Mouse (Mus musculus) heart, postnatal 14 days (tissue): ENCODE results near the gene Slc25a33. TPM values are rescaled to one million over a fixed set of nuclear protein-coding genes. Genes with fewer than 3 reads are reported as not detected.

Experiments used
- DNase-seq, 2 experiments: peaks; one replicate each; pipeline ENCODE4 v3.0.0; 2021 to 2022
- intact Hi-C: fragments of 180-260 bp; cut with DNase I; formaldehyde crosslinking; loops from one replicate; pipeline ENCODE4 v1.15.1; 2025
- total RNA-seq, 2 experiments: library from RNA; stranded (reverse); gene quantifications; 2 replicates each; pipeline ENCODE4 v1.2.3; 2021

Gene Slc25a33
- total RNA-seq, 2 experiments from 2014 or later, result 16.2 to 24.2 TPM

DNA sequence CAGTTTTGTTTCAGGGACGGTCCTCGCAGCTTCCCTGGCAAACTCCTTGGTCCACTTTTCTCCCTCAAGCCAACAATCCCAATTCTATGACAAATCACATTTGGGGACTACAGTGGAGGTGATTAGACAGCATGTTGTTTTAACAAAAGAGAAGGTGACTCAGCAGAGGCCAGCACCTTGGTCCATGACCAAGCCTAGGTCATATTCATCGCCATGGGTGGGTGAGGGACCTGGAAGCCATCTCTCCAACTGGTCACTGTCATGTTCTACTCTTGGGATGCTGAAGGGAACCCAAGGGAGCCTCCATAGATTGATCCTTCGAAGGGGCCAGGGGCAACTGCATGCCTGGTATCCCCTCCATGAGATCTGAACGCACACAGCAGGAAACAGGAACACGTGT is 39.8 kb downstream of the Slc25a33 start:
- no peak for DNase-seq
- intact Hi-C loops, result no loop called here

DNA sequence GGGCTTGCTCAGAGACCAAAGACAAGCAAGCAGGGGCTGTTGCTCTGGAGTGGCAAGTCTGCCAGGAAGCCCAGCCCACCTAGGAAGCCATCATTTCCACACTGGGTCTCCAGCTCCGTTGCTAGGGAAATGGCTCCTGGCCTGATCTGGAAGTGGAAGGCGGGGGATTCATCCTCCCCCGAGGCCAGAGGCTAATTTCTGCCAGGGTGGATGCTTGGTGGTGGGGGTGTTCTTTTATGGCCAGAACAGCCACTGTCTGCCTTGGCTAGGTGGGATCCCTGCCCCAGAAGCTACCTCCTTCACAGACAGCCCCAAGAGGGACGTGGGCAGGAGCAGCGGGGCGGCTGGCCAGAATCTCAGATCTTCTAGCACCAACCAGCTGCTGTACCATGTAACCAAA is 40.3 kb downstream of the Slc25a33 start:
- intact Hi-C loops, result no loop called here
- DNase-seq, result peak; percentile 36 to 46

DNA sequence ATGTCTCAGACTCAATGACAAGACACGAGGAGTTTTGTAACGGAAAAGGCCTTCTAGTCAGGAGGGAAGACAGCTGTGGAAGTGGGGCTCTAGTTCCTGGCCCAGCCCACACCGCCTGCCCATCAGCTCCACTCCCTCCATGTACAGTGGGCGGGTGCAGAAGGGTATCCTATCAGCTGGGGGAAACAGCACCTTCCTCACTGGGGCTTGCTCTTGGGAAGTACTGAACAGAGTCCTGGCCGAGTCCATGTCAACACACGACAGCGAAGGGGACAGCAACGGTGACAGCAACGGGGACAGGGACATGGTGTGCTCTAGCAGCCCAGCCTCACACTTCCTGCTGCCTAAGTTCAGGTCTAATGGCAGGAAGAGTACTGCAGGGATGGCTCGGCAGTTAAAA is 41.3 kb downstream of the Slc25a33 start:
- DNase-seq, result peak; percentile 48 to 56
- intact Hi-C loops, result no loop called here

DNA sequence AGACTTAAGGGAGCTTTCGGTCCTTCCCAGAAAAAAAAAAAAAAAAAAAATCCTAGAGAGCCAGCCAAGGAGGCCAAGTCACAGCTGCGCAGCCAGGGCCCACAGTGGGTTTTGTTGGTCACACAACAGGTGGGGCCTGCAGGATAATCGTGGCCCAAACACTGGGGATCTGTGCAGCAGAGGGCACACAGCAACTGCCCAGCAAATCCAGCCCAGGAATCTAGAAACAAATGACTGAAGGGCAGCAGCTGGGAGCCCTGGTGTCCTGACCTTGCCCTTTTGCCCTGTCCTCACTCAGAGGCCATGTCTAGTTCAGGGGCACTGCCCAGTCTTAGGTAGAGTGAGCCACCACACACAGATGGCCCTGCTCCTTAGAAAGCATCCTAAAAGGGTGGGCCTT is 41.8 kb downstream of the Slc25a33 start:
- intact Hi-C loops, result no loop called here
- no peak for DNase-seq

DNA sequence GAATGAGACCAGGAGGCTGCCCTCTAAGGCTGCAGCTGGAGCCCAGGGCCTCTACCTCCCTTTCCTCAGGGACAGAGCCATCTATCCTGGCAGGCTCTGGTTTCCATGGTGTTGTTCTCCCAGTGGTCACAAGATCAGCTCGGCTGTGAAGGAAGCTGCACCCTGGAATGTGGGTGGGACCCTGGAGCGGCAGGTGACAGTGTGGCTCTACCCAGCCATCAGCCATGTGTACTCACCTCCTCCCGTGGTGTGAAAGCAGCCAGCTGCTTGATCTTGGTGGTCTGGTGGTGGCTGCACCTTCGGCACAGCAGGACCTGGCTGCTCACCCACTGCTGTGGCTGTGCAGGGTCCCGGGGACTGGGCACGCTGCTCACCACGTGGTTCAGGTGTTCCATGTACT is 43.2 kb downstream of the Slc25a33 start:
- intact Hi-C loops, result no loop called here
- no peak for DNase-seq

DNA sequence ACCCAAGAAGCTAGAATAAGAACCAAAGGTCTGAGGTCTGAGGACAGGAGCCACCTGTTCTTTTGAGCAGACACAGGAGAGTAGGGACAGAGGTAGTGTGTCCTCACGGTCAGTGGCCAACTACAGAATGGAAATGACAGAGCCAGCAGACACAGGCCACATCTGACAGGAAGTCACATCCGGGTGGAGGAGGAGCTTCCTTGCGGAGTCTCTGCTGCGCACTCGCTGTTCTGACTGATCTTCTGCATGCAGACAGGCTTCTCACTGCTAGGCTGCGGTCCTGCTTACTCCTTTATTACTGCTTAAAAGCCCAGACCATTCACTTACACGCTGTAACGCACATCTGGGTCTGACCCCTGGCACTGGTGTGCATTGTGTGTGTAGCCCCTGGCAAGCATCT is 45.3 kb downstream of the Slc25a33 start:
- intact Hi-C loops, result no loop called here
- DNase-seq, result peak; percentile 32 to 51

DNA sequence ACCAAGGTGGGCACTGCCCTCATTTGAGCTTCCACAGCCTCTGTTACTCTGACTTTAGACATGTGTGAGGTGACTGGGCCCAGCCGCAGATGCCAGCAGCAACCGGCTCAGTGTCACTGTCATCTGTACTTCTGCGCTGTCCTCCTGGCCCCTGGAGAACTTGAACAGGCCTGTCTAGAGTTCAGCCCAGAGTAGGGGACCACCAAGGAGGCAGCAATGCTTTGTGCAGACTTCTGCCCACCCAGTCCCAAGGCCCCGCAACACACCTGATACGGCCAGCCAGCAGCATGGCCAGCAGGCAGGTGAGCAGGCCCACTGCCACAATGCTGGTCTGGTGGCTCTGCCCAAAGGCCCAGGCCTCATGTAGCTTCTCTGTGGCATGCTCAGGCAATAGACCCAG is 46.4 kb downstream of the Slc25a33 start:
- intact Hi-C loops, result no loop called here
- DNase-seq, result no peak

DNA sequence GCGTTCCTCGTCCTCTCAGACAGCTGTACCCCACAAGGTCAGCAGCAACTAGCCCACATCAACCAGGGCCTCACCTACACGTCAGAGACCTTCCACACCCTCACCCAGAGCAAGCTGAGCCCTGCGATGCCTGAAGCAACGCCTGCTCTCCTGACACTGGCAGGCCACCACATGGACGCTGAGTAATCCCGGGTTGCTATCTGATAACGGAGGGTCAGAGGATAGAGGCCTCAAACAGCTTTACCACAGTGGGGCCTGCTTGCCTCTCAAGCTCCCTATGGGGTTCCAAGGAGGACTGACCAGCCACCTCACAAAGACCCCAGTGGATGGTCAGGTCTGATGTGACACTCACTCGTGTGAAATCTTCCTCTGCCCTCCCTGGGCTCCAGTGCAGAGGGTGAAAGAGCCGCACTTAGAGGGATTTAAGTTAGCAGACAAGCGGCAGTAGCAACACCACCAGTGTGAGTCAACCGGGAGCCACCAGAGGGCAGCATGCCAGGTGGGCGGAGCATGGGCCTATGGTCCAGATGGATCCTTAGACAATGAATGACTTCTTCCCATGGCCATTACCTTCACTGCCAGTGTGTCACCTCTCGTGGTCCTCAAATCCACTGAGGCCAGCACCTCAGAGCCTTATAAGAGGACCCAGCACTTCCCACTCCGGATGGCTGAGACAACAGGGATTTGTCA is 48.3 kb downstream of the Slc25a33 start:
- intact Hi-C loops, result loop anchor here (2.0 kb wide), 1 partner anchor 13 kb away; the partner anchor contains the start of gene Tmem201
- peak; percentile 84 to 91 for DNase-seq

DNA sequence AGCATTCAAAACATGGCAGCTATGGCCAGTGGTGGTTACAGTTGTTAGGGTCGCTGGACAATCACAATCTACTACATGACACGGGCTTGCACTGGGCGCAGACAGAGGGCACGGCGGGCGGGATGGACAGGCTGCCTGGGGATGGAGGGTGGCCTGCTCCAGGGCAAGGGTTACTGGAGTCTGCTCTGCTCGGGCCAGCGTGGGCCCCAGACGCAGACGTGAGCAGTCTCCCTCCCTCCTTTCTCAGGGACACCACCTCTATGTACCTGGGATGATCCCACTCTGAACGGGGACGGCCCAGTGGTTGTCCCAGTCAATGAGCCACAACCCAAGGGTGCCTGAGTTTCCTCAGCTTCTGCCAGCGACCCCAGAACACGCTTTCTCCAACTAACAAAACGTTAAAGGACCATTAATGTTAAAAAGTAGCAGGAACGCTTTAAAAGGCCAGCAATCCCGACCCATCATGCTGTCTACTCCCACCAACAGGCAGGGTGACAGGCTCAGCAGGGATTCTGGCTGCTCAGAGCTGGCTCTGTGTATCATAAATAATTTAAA is 49.1 kb downstream of the Slc25a33 start:
- intact Hi-C loops, result loop anchor here (2.0 kb wide), 1 partner anchor 14 kb away; the partner anchor contains the start of gene Tmem201
- no peak for DNase-seq

DNA sequence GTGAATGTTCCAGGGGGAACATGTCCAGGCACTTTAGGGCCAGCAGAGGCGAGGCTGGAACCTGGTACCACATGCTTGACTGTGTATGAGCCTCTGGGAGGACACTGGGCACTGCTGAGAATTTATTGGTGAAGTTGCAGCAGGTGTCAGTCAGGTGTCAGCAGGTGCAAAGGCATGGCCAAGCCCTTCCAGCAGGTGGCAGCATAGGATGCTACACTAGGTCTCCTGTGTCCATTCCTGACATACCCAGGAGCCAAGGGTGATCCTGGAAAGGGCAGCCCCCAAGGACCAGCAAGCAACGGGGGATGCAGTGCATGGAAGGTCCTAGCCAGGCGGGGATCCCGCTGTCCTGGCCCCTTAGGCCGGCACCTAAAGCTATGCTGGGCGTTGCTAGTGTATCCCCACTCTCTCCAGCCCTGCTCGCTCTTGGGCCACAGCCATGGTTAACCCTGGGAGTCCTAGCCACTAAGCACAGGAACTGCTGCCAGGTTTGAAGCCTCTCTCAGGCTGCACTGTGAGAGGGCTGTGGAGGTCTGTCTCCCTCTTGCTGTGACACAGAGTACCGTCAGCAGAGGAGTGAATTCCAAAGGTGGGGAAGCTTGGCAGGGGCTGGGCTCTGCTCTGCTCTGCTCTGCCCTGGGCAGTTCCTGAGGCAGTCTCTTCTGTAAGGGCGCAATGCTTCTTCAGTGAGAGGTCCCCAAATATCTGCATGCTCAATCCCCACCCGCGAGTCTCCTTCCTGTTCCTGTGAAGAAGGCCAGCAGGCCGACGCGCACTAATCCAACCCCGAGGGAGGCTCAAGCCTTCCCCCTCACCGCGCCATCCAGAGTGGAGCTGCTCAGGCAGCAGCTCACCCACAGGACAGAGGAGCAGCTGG is 50.0 kb downstream of the Slc25a33 start:
- DNase-seq, result peak; percentile 61 to 70
- intact Hi-C loops, result loop anchor here (2.0 kb wide), 1 partner anchor 15 kb away; the partner anchor contains the start of gene Tmem201

DNA sequence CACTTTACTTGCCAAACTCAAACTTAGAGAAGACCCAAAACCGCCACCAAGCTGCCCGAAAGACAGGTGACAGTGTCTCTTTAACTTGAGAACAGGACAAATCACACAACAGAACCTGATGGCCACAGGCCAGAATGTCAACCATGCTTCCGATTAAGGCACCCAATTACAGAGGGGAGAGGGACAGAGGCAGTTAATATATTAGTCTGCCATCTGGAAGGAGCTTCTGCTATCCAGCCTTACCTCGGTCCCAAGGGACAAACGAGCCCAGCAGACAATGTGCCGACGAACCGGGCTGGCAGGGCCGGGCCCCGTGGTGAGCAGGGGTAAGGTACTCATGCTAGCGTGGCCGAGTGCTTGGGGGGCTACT is 51.1 kb downstream of the Slc25a33 start:
- intact Hi-C loops, result no loop called here
- DNase-seq, result no peak

DNA sequence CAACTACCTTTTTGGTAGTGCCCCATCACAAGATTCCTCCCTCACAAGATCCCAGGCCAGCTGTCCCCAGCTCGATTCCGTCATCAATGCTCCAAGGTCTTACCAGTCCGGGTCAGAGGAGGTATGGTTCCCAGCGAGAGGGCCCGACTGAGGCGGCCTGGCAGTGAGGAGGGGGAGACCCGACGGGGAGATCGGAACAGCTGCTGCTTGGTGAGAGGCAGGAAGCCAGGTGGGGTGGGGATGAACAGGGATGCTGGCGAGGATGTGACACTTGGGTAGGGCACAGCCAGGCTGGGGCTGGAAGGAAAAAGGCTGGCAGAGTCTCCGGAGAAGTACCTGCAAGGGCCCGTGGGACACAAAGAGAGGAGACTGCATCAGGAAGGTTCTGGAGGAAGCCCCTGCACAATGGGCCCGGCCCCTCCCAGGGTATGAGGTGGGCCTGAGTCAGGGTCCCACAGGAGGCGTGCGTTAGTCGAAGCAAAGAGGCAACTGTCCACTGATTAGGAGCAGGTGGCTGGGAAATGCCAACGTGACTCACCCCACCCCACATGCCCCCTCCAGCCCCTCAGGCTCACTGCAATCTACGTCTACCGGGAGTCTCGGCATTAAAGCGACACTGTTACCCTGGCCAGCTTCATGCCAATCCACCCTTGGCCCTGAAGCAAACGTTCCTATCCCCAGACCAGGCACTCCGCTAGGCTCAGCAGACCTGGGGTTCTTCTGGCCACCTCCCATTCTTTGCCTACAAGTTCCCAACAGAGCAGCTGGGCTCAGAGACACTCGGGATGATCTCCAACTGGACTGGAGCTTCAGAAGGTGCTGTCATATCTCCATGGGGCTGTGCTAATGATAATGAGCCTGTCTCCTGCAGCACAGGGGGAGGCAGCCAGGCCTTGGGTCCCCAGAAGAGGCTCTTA is 51.7 kb downstream of the Slc25a33 start:
- DNase-seq, result no peak
- intact Hi-C loops, result no loop called here

DNA sequence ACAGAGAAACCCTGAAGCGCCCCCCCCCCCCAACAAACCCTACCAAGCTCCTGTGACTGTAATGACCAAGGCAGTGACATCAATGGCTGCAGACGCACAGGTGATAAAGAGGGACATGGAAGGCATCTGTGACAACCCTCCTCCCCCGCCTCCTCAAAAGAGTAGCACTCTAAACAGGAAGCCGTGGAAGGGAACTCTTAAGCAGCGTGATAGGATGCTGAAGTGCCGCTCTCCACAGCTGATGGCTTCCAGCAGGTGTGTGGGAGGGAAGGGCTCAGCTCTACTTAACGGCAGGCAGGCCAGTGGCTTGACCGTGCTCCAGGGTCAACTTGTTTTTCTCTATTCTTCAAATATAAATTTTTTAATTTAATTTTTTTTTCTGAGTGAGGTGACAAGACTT is 52.9 kb downstream of the Slc25a33 start:
- intact Hi-C loops, result no loop called here
- no peak for DNase-seq

DNA sequence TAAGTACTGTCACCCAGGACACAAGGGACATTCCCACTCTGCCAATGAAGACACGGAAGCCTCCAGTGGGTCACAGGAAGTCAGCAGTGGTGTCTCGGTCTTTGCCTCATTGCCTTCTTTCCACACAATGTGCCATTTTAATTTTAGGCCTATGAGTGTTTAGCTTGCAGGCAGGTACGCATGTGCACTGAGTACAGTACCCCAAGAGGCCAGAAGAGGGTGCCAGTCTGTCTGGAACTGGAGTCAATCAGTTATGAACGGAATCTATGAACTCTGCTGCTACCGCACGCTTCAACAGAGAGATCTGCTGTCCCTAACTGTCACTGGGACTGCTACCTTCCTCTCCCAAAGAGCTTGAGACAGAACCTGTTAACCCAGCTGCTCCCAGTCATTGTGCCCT is 54.4 kb downstream of the Slc25a33 start:
- DNase-seq, result peak; percentile 28 to 59
- intact Hi-C loops, result no loop called here

DNA sequence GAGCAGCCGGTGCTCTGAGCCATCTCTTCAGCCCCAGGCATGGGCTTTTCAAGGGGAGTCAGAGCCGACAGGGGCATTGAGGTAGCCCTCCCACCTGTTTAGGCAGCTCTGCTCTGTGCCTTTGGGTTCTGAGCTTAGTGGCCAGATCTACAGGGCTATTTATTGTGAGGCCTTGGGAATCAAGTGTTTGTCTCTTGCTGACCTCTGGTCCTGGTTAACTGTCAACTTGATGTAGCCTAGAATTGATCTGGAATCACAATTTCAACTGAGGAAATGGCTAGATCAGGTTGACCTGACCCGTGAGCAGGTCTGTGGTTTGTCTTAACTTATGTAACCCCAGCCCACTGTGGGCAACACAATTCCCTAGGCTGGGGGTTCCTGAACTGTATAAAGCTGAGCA is 59.5 kb downstream of the Slc25a33 start:
- DNase-seq, result no peak
- intact Hi-C loops, result no loop called here

DNA sequence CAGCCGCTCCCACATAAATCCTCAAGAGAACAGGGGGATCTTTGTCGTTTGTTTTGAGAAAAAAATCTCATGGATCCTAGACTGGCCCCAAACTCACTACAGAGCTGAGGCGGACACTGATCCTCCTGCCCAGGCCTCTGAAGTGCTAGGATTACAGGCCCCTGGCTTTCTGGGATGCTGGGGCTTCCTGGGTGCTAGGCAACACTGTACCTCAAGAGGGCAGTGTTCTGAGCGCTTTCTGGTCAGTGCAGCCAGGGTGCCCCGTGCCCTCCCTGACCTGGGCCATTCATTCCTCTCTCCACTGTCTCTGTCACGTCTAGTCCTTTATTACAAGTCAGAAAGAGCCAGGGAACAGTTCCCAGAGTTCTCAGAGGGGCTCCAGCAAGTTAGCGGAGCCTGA is 62.1 kb downstream of the Slc25a33 start:
- DNase-seq, result peak; percentile 44 to 69

DNA sequence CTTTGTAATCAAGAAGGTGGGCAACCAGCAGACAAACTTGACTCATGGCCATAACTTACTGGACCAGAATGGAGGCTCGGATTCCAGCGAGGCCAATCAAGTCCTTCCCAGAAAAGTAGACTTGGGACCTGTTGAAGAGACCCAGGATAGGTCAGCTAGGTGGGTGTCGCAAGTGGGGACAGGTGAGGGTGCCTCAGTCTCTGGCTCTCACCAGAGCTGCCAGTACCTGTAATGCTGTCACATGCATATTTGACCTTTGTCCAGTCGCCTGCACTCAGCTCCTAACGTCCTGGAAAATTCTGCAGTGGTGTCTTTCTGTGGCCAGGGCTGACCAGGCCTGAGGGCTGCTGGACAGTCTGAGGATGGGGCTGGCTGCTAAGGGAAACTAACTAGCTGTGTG is 62.6 kb downstream of the Slc25a33 start:
- DNase-seq, result no peak
- intact Hi-C loops, result no loop called here

More for the DNA sequence above, 62.1 kb downstream of the Slc25a33 start:
- intact Hi-C loops, result no loop called here

DNA sequence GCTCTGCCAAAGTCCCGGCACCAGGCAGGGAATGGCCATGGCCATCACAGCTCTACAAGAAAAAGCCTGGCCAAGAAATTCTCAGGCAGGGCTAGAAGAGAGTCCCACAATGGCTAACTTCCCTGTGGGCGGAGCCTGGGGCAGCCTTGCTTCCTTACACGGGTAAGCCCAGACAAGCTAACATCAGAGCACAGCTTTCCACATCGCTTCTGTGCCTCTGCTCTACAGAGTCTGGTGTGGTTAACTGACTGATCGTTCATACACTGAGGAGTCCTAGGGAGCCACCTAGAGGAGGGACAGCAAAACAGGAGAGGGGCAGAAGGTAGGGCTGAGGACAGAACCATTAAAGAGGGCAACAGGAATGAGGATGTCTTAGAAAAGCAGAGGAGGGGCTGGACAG is 63.6 kb downstream of the Slc25a33 start:
- DNase-seq, result peak; percentile 55 to 69
- intact Hi-C loops, result loop anchor here (1.0 kb wide), 1 partner anchor 60 kb away; no protein-coding TSS in a partner anchor

DNA sequence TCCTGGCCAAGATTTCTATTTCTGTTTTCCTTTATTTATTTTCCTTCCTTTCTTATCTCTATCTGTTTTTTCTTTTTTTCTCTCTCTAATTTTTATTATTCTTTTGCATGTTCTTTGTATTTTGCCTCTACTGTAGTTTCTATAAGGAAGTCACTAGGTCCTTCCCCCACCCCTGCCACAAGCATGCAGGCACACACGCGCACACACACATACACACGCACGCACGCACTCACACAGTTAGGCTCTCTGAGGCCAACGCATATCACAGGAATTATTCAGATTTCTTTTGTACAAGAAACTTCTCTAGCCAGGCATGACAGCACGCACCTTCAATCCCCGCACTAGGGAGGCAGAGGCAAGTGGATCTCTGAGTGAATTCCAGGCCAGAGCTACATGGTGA is 68.1 kb downstream of the Slc25a33 start:
- DNase-seq, result no peak
- intact Hi-C loops, result no loop called here

DNA sequence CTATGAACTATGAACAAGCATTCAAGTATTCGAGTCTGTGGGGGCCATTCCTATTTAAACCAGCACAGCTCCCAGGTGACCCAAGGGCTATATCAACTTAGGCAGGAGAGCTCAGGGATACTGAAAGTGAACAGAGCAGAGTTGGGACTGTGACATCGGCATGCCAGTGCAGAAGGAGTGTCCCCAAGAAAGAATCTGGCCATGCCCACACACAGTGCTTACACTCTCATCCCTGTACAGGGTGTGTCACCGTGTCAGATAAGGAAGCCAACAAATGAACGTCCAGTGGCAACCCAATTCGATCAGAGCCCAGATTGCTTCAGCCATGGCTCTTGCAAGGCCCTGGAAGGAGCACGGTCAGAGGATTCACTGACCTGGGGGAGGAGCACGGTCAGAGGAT is 68.8 kb downstream of the Slc25a33 start:
- intact Hi-C loops, result no loop called here
- no peak for DNase-seq
